Mouse (Mus musculus): ENCODE results near the gene Ano9. TPM values are rescaled to one million over a fixed set of nuclear protein-coding genes. Genes with fewer than 3 reads are reported as not detected.

Gene Ano9
- polyA plus RNA-seq (2012) = not detected in 2 replicates

GRCm38 (mm10) chr7:141117636-141118035 lies at the start of gene Ano9:
Ano9 (minus strand) TSS chr7:141117806.
- TF ChIP-seq GATA1 (IDR thresholded peaks at IDR 0.05; ENCODE audit: low read length) = no peak

GRCm38 (mm10) chr7:141164850-141165249 lies 47.2 kb upstream of the Ano9 start:
- TF ChIP-seq GATA1 (IDR thresholded peaks at IDR 0.05; ENCODE audit: low read length) = no peak

- no peak for TF ChIP-seq GATA1 (IDR thresholded peaks at IDR 0.05; ENCODE audit: low read length)
Observed at GRCm38 (mm10) chr7:141164397-141164796, 46.8 kb upstream of the Ano9 start.

DNA sequence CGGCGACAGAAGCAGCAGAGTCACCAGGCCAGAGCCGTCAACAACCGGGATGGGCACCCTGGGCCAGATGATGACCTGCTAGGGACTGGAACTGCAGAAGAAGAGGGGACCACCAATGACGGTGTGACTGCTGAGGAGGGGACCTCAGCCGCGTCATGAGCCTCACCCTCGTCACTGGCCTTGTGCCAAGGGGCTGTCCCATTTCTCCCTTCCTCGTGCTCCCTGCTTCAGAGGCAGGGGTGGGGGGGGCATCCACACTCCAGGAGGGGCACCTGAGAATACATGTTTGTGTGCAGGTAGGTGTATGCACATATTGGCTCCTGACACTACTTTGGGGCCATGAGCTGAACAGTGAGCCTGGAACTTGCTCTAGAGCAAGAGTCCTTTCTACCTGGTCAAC lies 37.8 kb upstream of the Ano9 start:
- TF ChIP-seq GATA1 (IDR thresholded peaks at IDR 0.05; ENCODE audit: low read length) = no peak

- no peak for TF ChIP-seq GATA1 (IDR thresholded peaks at IDR 0.05; ENCODE audit: low read length)
Observed at GRCm38 (mm10) chr7:141148639-141149038, 31.0 kb upstream of the Ano9 start.

GRCm38 (mm10) chr7:141147044-141147443 lies 29.4 kb upstream of the Ano9 start:
- TF ChIP-seq GATA1 (IDR thresholded peaks at IDR 0.05; ENCODE audit: low read length) = no peak

GRCm38 (mm10) chr7:141146043-141146595 lies 28.5 kb upstream of the Ano9 start:
- TF ChIP-seq GATA1 (IDR thresholded peaks at IDR 0.05; ENCODE audit: low read length) = no peak

GRCm38 (mm10) chr7:141145403-141145802 lies 27.8 kb upstream of the Ano9 start:
- TF ChIP-seq GATA1 (IDR thresholded peaks at IDR 0.05; ENCODE audit: low read length) = no peak

GRCm38 (mm10) chr7:141144650-141145049 lies 27.0 kb upstream of the Ano9 start:
- no peak for TF ChIP-seq GATA1 (IDR thresholded peaks at IDR 0.05; ENCODE audit: low read length)

DNA sequence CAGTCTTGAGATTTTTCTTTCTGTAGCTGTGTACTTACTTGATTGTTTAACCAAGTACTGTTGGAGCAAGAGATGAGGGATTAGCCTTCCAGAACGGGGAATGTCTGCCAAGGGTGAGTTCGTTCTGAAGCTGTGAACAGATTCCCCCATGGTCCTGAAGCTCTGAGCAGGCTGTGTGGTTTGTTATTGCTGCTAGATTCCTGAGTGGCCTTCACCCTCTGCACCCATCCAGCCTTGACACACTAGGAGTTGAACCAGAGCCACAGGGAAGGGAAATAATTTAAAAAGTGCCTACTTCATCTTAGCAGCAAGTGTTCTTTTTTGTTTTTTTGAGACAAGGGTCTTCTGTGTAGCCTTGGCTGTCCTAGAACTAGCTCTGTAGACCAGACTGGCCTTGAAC lies 26.3 kb upstream of the Ano9 start:
- no peak for TF ChIP-seq GATA1 (IDR thresholded peaks at IDR 0.05; ENCODE audit: low read length)

GRCm38 (mm10) chr7:141143112-141143511 lies 25.5 kb upstream of the Ano9 start:
- TF ChIP-seq GATA1 (IDR thresholded peaks at IDR 0.05; ENCODE audit: low read length) = no peak

- no peak for TF ChIP-seq GATA1 (IDR thresholded peaks at IDR 0.05; ENCODE audit: low read length)
Observed at GRCm38 (mm10) chr7:141141326-141141725, 23.7 kb upstream of the Ano9 start.

GRCm38 (mm10) chr7:141131904-141132755 lies 14.5 kb upstream of the Ano9 start:
- TF ChIP-seq GATA1 (IDR thresholded peaks at IDR 0.05; ENCODE audit: low read length) = no peak

DNA sequence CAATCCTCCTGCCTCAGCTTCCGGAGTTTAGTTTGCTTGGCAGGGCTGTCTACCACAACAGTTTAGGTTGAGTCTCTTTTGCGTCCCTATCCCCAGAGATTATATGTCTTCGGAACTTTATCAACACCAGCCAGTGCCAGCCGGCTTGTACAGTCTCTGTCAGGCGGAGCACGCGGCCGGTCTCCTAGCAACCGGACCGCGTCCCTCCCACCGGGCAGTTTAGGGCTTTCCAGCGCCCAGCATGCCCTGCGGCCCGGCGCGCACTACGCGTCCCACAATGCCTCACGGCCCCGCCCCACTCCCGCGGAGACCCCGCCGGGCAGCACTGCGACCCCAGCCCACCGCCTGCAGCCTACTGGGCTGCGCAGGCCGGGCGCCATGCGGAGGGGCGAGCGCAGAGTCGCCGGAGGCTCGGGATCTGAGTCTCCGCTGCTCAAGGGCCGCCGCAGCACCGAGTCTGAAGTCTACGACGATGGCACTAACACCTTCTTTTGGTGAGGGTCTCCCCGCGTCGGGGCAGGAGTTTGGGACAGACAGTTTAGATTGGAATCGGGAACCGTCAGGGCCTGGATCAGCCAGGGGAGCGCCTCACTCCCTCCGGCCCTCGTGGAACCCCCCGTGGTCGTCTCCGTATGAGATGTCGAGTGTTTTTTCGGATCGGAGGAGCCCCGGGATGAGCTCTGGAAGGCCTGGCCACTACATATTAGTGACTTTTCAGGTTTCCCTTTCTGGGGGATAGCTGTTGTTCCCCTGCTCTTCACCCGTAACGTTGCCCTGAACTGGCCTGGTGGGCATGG lies 13.6 kb upstream of the Ano9 start:
- peak; percentile 48 for TF ChIP-seq GATA1 (IDR thresholded peaks at IDR 0.05; ENCODE audit: low read length)

DNA sequence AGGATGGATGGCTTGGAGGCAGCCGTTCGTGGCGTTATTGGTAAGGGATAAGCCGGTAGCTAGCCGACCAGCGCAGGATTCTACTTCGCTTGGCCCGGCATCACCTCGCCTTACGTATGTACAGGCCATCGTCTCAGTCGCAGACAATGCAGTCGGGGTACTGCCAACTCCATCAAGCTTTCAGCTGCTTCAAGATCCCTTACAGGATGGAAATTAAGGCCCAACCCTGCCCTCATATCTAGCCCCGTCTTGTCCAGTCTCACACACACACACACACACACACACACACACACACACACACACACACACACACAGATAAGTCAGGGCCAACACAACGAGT lies 5.9 kb upstream of the Ano9 start:
- TF ChIP-seq GATA1 (IDR thresholded peaks at IDR 0.05; ENCODE audit: low read length) = no peak
